Mouse (Mus musculus) cortical plate, adult 2 months (tissue): ENCODE results near the gene Apol10b.
"Not testable (repeated sequence)": the region's sequence is repeated elsewhere in the genome, so short reads cannot be mapped to it uniquely, and the experiment has no call there.

Source experiments
- CTCF ChIP-seq: fragments of 200-500 bp; IDR thresholded peaks from 2 replicates; pipeline ENCODE4 v1.5.1; 2011; ENCODE audit warnings: mild to moderate bottlenecking, control low read depth, low read length; ENCODE audit not compliant: insufficient read depth; ENCODE audit errors: extremely low read depth
- POLR2A ChIP-seq: fragments of 200-500 bp; IDR thresholded peaks from 2 replicates; pipeline ENCODE4 v1.6.1; 2011; ENCODE audit warnings: mild to moderate bottlenecking, low read length, control low read depth; ENCODE audit not compliant: insufficient read depth; ENCODE audit errors: extremely low read depth

- not testable (repeated sequence) for TF ChIP-seq CTCF, POLR2A
Measured at GRCm38 (mm10) chr15:77629822-77630221, 33.9 kb upstream of the Apol10b start.
